Mouse (Mus musculus) layer of hippocampus, postnatal 25 days (tissue): Measurements from ENCODE around the gene Cfap61. TPM values are rescaled to one million over a fixed set of nuclear protein-coding genes. Genes with fewer than 3 reads are reported as not detected.

Source experiments
- DNase-seq, 2 experiments: peaks; one replicate each; pipeline ENCODE4 v3.0.0; 2022; ENCODE audit warnings: mixed read lengths in 2 of 2, low spot score in 1 of 2; ENCODE audit errors: extremely low spot score in 1 of 2
- total RNA-seq, 2 experiments: library from RNA; stranded (reverse); gene quantifications; 2 replicates each; pipeline ENCODE4 v1.2.3; 2021

Cfap61 gene
- total RNA-seq, 2 experiments from 2014 or later: 2.5 to 4.9 TPM

DNA sequence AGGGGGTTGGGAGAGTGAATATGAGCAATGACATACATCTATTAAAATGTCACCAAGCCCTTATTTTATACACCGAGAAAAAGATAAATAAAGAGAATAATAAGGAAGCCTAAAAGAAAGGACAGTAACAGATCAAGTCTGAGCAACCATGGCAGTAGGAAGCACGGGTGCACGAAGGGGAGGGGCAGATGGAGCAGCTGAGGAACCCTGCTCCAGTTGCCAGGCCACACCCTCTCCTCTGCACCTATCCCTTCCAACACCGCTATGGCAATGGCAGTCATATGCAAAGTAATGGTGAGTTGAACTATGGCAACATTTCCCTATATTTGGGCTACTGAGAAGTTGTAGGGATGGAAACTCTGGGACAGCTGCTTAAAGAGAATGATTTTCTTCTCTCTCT lies 132.8 kb downstream of the Cfap61 start:
- no peak for DNase-seq

DNA sequence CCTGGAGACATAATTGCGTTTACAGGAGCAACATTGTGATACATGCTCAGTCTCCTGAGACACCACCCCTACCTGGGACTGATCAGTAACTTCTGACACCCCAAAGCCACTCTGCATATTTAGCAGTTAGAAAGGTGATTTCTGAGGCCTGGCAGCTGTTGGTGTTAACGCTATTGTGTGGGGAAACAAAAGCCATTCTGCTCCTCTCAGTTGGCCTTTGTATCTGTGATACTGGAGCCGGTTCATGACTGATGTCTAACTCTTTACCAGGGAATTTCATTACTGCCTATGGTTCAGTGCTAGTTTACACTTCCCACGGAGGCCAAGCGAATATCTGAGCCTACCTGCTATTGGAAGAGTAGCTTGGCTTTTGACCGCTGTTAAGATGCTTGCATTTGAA lies 138.7 kb downstream of the Cfap61 start:
- DNase-seq: no peak

DNA sequence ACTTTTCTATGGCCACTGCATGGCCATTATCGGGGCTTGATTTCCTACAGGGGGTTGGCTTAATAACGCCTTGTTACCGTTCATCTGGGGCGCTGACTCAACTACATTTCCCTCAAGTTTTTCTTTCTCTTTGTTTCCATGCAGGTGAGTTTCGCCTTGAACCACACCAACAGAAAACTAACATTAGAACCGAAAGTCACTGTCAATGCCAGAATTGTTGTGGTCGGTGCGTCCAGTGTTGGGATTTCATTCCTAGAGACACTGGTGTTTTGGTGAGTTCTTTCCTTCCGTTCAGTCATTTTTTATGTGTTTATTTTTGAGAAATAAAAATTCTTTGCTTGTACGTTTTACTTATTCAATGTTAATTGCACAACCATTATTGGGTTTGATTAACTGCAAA lies 142.5 kb downstream of the Cfap61 start:
- no peak for DNase-seq

DNA sequence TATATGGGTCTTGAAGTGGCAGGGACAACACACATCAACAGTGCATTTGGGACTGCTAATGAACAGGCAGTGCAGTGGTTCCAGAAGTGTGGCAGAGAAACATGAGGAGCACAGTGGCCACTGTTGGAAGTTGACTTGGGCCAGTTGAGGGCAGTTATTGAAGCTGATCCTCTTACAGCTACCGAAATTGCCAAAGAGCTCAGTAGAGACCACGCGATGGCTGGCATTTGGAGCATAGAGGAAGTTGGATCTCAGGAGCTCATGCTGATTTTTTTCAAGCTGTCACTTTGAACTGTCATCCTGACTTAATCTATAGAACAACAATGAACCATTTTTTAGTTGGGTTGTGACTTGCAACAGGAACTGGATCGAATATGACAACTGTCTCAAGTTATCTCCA lies 145.7 kb downstream of the Cfap61 start:
- no peak for DNase-seq

DNA sequence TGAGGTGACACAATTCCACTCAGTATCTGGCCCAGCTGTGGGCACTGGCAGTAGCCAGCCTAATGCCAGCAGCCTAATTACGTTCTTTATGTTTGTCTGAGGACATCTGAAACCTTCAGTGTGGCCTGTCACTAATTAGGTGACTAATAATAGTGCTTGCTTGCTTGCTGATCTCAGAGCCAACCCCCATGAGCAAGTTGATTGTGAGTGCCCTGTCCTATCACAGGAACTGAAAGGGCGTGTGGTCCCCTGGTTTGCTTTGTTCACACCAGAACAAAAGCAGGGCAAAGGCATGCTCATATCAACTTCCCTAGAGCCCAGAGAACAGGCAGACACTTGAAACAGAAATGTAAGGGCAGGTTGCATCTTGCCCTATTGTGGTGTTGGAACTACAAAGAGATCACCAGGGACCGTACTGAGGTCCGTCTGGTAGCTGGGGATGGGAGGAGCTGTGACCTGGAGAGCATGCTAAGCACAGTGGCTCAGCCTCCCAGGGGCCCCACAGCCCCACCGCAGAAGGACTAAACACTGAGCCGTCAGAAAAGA lies 148.8 kb downstream of the Cfap61 start:
- no peak for DNase-seq

DNA sequence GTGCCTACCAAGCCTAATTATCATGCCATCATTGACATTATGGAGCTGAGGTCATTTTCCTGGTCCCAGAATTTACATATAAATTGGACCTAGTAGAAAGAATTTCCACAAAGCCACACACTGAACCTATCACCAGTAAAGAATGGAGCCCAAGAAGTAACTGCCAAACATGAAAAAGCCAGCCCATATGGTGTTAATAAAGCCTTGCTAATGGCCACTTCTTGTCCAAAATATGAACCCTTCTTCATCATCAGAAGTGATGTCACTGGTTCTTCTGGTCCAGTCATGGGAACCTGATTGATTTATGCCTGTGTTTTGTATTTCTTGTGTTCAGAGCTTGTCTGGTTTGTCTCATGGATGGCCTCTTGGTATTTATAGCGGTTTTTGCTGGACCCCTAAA lies 152.8 kb downstream of the Cfap61 start:
- no peak for DNase-seq

DNA sequence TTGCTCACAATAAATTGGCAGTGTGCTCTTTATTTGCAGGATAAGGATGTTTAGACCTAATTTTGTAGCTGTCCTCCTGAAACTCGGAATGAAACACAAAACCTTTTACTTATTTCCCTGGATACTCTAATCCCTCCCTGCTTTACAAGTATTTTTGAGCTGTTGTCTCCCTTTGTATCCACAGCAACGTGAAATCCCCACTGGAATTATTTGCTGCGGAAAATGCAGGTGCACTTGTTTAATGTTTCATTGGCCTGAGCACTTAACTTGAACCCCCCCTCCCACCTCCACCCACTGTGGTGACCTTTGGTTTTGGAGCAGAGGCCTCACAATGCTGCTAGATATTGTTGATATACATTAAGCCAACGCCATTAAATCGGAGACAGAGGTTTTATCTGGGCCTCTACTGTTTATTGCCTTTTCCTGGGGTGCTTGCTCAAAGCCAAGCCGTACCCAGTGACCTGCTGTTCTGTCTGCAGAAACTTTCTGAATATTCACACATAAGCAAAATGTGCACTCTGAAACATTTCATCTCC lies 154.6 kb downstream of the Cfap61 start:
- no peak for DNase-seq

DNA sequence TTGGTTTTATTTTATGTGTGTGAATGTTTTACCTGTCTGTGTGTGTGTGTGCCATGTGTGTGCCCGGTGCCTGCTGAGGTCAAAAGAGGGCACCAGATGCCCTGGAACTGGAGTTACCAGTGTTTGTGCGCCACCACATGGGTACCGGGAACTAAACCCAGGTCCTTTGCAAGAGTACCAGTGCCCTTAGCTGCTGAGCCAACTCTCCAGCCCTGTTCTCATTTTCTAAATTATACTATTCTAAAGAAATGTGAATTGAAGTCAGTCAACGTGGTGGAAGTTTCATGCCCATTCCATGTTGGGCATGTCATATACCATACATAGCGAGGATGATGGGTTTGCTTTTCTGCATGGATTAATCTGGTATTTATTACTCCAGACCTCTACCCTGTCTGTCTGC lies 162.9 kb downstream of the Cfap61 start:
- no peak for DNase-seq

DNA sequence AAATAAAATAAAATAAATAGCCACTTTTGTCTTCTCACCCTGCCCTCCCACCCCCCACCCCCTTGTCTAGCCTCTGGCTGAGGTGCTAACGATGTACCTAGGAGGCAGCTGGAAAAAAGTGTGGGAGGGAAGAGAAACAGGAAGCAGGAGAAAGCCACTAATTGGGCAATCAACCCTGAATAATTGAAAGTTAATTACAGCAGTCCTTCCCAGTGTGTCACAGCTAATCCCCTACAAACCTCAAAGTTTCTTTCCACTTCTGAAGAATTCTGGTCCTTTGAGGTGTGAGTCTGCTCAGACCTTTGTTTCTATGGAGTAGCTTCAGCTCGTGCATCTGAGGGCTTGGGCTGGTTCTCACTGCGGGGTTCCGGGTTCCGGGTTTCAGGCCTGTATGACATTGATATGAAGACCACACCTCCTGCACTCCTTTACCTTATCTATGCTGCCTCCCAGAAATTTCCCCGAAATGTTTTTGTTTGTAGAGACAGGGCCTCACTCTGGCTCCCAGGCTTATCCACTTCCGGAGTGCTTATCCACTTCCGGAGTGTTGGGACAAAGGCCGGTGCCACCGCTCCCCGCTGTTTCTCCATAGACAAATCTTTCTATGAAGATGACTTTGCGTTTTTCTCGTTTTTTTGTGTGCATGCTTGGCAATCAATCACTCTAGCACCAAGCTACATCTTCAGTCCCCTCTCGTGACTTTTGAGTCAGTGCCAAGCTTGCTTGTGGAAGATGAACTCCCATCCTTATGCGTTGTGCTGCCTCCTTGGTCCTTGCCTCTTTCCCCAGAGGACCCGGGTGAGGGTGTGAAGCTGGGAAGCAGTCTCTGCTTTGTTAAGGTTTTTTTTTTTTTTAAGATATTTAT lies 164.5 kb downstream of the Cfap61 start:
- DNase-seq: no peak

DNA sequence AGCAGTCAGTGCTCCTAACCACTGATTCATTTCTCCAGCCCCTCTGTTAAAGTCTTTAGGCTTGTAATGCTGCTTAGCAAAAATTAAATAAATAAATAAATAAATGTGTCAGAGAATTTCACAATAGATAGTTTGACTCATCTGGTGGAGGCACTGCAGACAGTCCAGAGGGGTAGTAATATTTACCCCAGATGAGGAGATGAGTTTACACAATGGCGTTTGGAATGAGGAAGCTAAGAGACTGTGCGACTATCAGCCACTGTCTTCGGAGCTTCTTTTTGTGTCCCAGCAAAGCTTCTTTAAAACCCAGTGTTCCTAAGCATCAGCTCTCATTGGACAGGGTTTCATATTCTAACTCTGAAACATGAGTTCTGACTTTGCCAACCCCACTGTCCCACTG lies 165.3 kb downstream of the Cfap61 start:
- no peak for DNase-seq

DNA sequence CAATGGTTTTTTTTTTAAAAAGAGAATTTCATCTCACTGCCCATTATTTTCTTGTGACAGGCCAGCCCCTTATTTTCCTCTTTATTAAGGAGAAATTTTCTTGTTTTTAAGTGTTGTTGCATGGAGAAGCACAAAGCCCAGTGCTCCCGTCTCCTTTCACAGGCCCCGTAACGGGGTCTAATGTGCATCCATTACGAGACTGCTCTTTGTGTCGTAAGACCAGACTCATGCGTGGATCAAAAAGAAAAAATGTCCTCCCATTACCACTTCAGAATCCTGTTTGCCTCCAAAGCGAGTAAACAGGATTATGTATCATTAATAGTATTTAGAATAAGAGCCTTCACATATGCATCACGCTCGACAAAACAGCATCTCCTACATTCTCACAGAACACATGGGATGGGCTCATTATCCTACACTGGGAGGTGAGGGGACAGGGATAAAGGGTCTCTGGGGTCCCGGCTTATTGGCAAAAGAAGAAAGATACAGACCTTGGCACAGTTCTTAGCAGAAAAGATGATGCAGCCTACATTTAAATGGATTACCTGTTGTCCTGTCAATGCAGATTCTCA lies 166.0 kb downstream of the Cfap61 start:
- no peak for DNase-seq

DNA sequence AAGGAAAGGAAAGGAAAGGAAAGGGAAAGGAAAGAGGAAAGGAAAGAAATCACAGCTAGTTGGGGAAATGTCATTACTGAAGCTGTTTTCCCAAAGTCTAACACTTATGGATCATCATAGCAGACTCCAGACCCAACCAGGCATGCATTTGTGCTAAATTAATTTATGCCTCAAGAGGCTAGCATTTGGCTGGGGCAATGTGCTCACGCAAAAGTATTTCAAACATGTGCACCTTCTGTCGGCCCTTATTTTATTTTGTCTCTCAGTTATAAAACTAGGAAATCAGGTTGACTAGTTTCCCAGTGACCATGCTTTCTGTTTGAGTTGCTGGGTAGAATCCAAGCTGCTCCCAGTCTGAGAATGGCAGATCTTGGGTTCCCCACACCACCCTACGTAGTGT lies 168.0 kb downstream of the Cfap61 start:
- DNase-seq: no peak

DNA sequence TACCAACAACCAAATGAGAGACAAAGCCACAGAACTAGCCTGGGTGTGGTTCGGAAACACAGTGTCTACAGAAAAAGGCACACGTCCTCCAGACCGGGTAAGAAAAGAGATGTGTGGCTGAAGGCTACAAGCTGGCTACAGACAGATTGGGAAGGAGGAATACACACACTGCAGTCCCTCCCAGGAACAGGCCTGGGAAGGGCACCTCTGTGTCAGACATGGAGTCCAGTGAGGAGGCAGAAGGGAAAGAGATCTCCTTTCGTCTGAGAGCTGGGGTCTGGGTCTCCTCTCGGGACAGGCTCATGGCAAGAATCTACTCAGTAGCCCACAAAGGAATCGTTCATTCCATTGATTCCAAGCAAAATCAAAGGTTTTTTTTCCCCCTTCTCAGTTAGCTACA lies 170.8 kb downstream of the Cfap61 start:
- DNase-seq: no peak

DNA sequence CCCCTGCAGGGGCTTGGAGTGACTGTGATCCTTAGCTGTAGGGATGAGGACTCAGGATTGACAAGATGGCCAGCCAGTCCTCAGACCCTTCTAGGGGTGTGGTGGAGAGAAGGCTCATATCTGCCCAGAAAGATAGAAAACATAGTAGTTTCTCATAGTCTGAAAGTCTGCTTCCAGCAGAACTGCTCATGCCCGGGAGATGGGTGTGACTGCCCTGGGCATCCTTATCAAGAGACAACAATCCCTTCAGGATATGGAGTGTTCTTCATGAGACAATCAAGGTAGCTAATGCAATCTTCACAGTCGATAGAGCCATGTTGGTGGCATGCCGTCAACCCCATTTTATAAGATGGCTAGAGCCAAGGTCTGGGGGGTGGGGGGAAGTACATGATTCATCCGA lies 173.4 kb downstream of the Cfap61 start:
- DNase-seq: no peak

DNA sequence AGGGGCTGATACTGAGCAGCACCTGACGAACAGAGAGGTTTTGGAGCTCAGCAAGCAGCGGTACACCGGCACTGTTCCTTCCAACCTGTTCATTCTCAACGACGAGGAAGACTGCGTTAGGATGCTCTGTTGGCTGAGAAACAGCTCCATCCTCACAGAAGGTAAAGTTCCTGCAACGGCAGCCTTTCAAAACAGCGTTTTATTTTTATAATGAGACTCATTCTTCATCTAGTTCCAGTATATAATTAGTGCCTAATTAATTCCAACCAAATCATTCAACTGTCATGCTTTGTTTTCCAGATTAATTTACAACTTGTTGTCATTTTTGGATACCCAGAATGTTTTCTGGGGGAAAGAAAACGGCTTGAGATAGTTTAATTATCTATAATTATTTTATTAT lies 175.3 kb downstream of the Cfap61 start:
- DNase-seq: no peak

DNA sequence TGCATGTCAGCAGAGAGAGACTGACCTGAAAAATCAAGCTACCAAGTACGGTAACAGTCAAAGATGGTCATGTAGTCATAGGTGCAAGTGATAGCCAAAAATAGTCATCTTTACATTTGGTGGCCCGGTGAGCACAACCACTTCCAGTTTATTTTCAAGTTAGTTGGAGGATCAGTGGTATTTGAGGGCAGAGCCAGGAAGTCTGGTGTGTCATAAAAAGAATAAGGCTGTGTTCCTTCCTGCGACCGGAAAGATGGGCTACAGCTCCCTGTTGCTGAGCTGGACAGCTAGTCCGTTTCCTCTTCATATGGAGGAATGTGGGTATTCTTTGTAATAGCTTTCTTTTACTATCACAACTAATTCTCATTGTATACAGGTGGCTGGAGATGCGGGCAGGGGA lies 181.7 kb downstream of the Cfap61 start:
- no peak for DNase-seq

DNA sequence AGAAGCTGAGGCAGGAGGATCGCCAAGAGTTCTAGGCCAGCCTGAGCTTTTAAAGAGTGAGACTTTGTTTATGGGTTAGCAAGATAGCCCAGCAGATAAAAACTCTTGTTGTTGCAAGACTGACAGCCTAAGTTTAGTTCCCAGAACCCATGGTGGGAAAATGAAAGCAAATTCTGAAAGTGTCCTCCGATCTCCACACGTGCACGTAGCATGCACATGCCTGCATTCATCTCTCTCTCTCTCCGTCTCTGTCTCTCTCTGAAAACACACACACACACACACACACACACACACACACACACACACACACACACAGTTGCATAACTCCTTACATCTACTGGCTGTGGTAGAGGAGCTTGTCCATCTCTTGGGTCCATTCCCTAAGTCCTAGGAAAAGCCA lies 182.1 kb downstream of the Cfap61 start:
- DNase-seq: no peak

DNA sequence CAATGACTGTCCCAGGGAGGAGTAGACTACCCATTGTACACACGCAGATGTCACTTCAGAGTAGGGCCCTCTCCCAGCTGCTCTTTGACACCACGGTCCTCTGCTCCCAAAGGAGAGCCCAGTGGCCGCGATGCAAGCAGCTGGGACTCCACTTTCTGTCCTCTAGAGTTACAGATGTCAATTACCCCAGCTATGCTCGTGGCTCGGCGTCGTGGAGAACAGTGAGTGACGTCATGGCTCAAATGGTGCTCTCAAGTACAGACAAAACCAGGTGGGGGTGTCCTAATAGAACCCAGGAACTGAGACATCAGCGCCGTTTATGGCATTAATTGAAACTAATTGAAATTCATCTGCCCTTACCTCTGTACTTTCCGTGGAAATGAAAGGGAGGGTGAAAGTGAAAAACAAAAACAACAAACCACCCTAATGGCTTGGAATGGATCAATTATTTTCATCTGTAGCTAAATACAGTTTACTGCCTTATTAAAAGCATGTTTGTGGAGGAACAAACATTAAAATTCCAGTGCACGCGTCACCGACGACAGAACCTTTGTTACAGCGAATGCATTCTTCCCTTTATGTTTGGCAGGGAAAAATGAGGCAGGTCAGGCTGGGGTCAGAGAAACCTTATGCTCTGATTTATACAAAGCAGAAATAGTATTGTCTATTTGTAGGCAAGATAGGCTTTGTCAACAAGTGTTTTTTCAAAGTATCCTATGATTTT lies 182.8 kb downstream of the Cfap61 start:
- no peak for DNase-seq

DNA sequence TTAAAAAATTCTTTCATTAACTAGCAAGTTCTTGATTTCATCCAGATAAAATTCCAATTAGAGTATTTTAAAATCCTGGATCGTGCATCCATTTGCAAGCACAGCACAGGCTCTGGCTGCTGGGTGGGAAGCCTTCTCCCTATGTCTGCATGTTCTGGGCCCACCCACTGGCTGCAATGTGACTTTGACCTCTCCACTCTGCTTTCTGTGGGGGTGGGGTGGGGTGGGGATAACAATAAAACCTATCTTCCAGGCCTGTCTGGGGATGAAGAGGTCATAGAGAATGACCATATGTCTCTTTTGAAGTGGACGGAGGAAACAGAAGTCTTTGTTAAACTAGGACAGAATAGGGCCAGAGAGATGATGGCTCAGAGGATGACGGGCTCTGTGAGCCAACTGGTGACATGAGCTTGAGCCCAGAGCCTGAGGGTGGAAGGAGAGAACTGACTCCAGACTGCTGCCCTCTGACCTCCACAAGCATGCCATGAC lies 183.4 kb downstream of the Cfap61 start:
- no peak for DNase-seq

DNA sequence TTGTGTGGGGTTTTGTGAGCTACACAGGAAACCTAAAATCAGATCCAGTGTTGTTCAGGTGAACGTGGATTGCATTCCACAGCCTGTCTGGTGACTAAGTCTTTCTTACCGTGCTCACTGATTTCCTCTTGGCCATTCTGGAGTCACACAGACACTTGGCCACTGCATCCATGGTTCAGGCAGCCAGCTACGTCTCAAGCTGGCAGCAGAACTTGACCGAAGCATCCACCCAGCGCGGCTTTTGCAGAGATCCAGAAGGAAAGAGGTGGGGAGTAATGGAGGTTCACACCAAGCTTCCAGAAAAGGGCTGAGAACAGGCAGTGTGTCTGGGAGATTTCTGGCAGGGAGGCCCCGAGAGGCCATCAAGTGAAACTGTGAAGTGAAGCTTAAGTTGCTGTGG lies 187.0 kb downstream of the Cfap61 start:
- no peak for DNase-seq

DNA sequence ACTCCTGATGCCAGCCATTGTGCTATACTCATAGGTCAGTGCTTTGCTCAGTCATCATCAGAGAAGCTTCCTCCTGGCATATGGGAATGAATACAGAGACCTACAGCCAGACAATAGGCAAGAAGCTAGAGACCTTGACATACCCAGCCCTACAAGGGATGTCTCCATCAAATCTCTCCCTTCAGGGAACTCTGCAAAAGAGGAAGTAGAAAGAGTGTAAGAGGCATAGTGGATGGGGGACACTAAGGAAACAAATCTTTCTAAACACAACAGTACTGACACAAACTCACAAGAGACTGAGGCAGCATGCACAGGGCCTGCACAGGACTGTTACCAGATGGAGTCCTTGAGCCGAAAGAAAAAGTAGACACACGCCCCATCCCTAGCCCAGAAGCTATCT lies 190.5 kb downstream of the Cfap61 start:
- no peak for DNase-seq
